Mouse (Mus musculus) embryonic facial prominence, embryonic 12.5 days (tissue): ENCODE measurements around the gene Dpf3. TPM values are rescaled to one million over a fixed set of nuclear protein-coding genes. Genes with fewer than 3 reads are reported as not detected.

Source experiments
- ATAC-seq: fragments of 200-750 bp; cut with Nextera tagmentation; 2 replicates; pipeline ENCODE4 v1.8.0; 2017; ENCODE audit not compliant: insufficient number of reproducible peaks, insufficient read depth, low FRiP score, low TSS enrichment
- H3K27ac ChIP-seq: fragments of 300-500 bp; sonication (generic); 2 replicates; pipeline ENCODE4 v1.5.1; 2016; ENCODE audit warnings: mild to moderate bottlenecking
- H3K27me3 ChIP-seq: fragments of 300-500 bp; sonication (generic); 2 replicates; pipeline ENCODE4 v1.6.1; 2016; ENCODE audit warnings: mild to moderate bottlenecking, moderate library complexity
- H3K36me3 ChIP-seq: fragments of 300-500 bp; sonication (generic); 2 replicates; pipeline ENCODE4 v1.6.1; 2016; ENCODE audit warnings: mild to moderate bottlenecking
- H3K4me1 ChIP-seq: fragments of 300-500 bp; sonication (generic); 2 replicates; pipeline ENCODE4 v1.6.1; 2016
- H3K4me2 ChIP-seq: fragments of 300-500 bp; sonication (generic); replicated peaks from 2 replicates; pipeline ENCODE4 v1.6.1; 2016; ENCODE audit warnings: mild to moderate bottlenecking, moderate library complexity
- H3K4me3 ChIP-seq: fragments of 300-500 bp; sonication (generic); 2 replicates; pipeline ENCODE4 v1.5.1; 2016; ENCODE audit warnings: mild to moderate bottlenecking
- H3K9ac ChIP-seq: fragments of 300-500 bp; sonication (generic); 2 replicates; pipeline ENCODE4 v1.6.1; 2016; ENCODE audit warnings: mild to moderate bottlenecking, moderate library complexity
- H3K9me3 ChIP-seq: fragments of 300-500 bp; sonication (generic); 2 replicates; pipeline ENCODE4 v1.6.1; 2016; ENCODE audit warnings: mild to moderate bottlenecking, moderate library complexity
- WGBS: fragments of 180-500 bp; shearing (Covaris S2); methylation state at CpG from one replicate; pipeline ENCODE4 v1.1.7; 2016; 5-methylcytosine and 5-hydroxymethylcytosine counted together
- polyA plus RNA-seq: library from polyadenylated mRNA; unstranded; fragments of >200 nt; fragmentation: Nextera tagmentation; extraction: Ambion mirVana; gene quantifications from 2 replicates; pipeline ENCODE4 v1.2.1, GENCODE M21; 2016

Gene Dpf3
- polyA plus RNA-seq, 1 experiment from 2014 or later, result 4.2 TPM

GRCm38 (mm10) chr12:83302320-83303153 lies 185.0 kb downstream of the Dpf3 start:
- Histone ChIP-seq H3K36me3 (no peaks in the 10 kb centered on the region), H3K9me3 (no peaks in the 10 kb centered on the region), H3K4me3 (0 out of 2 replicates have a peak overlapping the region, but pooled peaks have one; percentile 1), H3K27me3 (no peaks in the 10 kb centered on the region), H3K4me1 (peaks cover 19% of the 10 kb centered on the region), H3K27ac (no peak overlapping the region), H3K9ac (no peak overlapping the region; the same call in 1 of the 2 replicates), H3K4me2 (peak overlapping the region; percentile 18; the same call in 1 of the 2 replicates)
- peak; percentile 48; the same call in 1 of the 2 replicates for ATAC-seq
- 17% methylated on average over 18 of the region's 18 CpGs for WGBS

GRCm38 (mm10) chr12:83301616-83302319 lies 185.7 kb downstream of the Dpf3 start:
- Histone ChIP-seq H3K27me3 (no peaks in the 10 kb centered on the region), H3K9ac (no peak overlapping the region), H3K4me1 (peaks cover 19% of the 10 kb centered on the region), H3K9me3 (no peaks in the 10 kb centered on the region), H3K36me3 (no peaks in the 10 kb centered on the region), H3K4me2 (no peak overlapping the region), H3K27ac (no peak overlapping the region), H3K4me3 (no peak overlapping the region)
- ATAC-seq, result peak; percentile 24; the same call in 1 of the 2 replicates
- 58% methylated on average over 18 of the region's 18 CpGs for WGBS

- Histone ChIP-seq H3K36me3 (no peaks in the 10 kb centered on the region), H3K27ac (no peak overlapping the region), H3K4me2 (no peak overlapping the region), H3K4me3 (no peak overlapping the region), H3K27me3 (no peaks in the 10 kb centered on the region), H3K4me1 (peaks cover 19% of the 10 kb centered on the region), H3K9ac (no peak overlapping the region), H3K9me3 (no peaks in the 10 kb centered on the region)
- WGBS, result 78% methylated on average over 5 of the region's 5 CpGs
- no peak for ATAC-seq
Observed at GRCm38 (mm10) chr12:83298358-83298757, 189.2 kb downstream of the Dpf3 start.

- H3K4me2 ChIP-seq, result no peak overlapping the region
- no peak overlapping the region for H3K4me3 ChIP-seq
- 0 out of 2 replicates have a peak, but pooled peaks cover 4% of the 10 kb centered on the region for H3K4me1 ChIP-seq
- no peak for ATAC-seq
- H3K27me3 ChIP-seq, result no peaks in the 10 kb centered on the region
- H3K9ac ChIP-seq, result no peak overlapping the region
- no peak overlapping the region for H3K27ac ChIP-seq
- no peaks in the 10 kb centered on the region for H3K9me3 ChIP-seq
- no peaks in the 10 kb centered on the region for H3K36me3 ChIP-seq
- WGBS, result 66% methylated on average over 8 of the region's 8 CpGs
Observed at GRCm38 (mm10) chr12:83295031-83295430, 192.5 kb downstream of the Dpf3 start.

GRCm38 (mm10) chr12:83291915-83292314 lies 195.6 kb downstream of the Dpf3 start:
- no peak overlapping the region for H3K9ac ChIP-seq
- H3K4me2 ChIP-seq, result no peak overlapping the region
- H3K27ac ChIP-seq, result no peak overlapping the region
- no peak overlapping the region for H3K4me3 ChIP-seq
- no peaks in the 10 kb centered on the region for H3K27me3 ChIP-seq
- no peaks in the 10 kb centered on the region for H3K9me3 ChIP-seq
- no peak for ATAC-seq
- WGBS, result 76% methylated on average over 5 of the region's 5 CpGs
- H3K36me3 ChIP-seq, result no peaks in the 10 kb centered on the region
- H3K4me1 ChIP-seq, result no peaks in the 10 kb centered on the region

- H3K27ac ChIP-seq, result no peak overlapping the region
- no peak for ATAC-seq
Observed at GRCm38 (mm10) chr12:83286496-83287492, 200.7 kb downstream of the Dpf3 start.

GRCm38 (mm10) chr12:83283591-83284320 lies 203.8 kb downstream of the Dpf3 start:
- Histone ChIP-seq H3K9me3 (no peaks in the 10 kb centered on the region), H3K4me2 (no peak overlapping the region), H3K36me3 (no peaks in the 10 kb centered on the region), H3K9ac (no peak overlapping the region), H3K4me3 (no peak overlapping the region), H3K4me1 (no peaks in the 10 kb centered on the region; the same call in 1 of the 2 replicates), H3K27ac (no peak overlapping the region), H3K27me3 (no peaks in the 10 kb centered on the region)
- WGBS, result 85% methylated on average over 6 of the region's 6 CpGs
- no peak for ATAC-seq

More at GRCm38 (mm10) chr12:83286496-83287492, 200.7 kb downstream of the Dpf3 start:
- Histone ChIP-seq H3K27me3 (no peaks in the 10 kb centered on the region), H3K9me3 (no peaks in the 10 kb centered on the region), H3K36me3 (no peaks in the 10 kb centered on the region), H3K4me2 (no peak overlapping the region), H3K4me3 (no peak overlapping the region), H3K4me1 (no peaks in the 10 kb centered on the region; the same call in 1 of the 2 replicates), H3K9ac (no peak overlapping the region)
- 61% methylated on average over 17 of the region's 17 CpGs for WGBS

GRCm38 (mm10) chr12:83277537-83278441 lies 209.7 kb downstream of the Dpf3 start:
- no peaks in the 10 kb centered on the region for H3K36me3 ChIP-seq
- H3K4me3 ChIP-seq, result no peak overlapping the region
- no peaks in the 10 kb centered on the region; the same call in 1 of the 2 replicates for H3K27me3 ChIP-seq
- 71% methylated on average over 11 of the region's 11 CpGs for WGBS
- no peak overlapping the region for H3K9ac ChIP-seq
- peaks cover 5% of the 10 kb centered on the region; the same call in 1 of the 2 replicates for H3K4me1 ChIP-seq
- H3K4me2 ChIP-seq, result no peak overlapping the region
- no peak for ATAC-seq
- H3K9me3 ChIP-seq, result no peaks in the 10 kb centered on the region
- H3K27ac ChIP-seq, result no peak overlapping the region

GRCm38 (mm10) chr12:83271215-83271614 lies 216.3 kb downstream of the Dpf3 start:
- no peak overlapping the region for H3K4me2 ChIP-seq
- no peaks in the 10 kb centered on the region for H3K4me1 ChIP-seq
- H3K36me3 ChIP-seq, result no peaks in the 10 kb centered on the region
- WGBS, result 89% methylated on average over 3 of the region's 3 CpGs
- H3K4me3 ChIP-seq, result no peak overlapping the region
- H3K27ac ChIP-seq, result no peak overlapping the region
- ATAC-seq, result no peak
- no peaks in the 10 kb centered on the region for H3K27me3 ChIP-seq
- no peak overlapping the region for H3K9ac ChIP-seq
- no peaks in the 10 kb centered on the region for H3K9me3 ChIP-seq

- H3K27ac ChIP-seq, result no peak overlapping the region
- no peak for ATAC-seq
- no peaks in the 10 kb centered on the region for H3K4me1 ChIP-seq
- no peak overlapping the region for H3K4me2 ChIP-seq
- no peak overlapping the region for H3K9ac ChIP-seq
- 58% methylated on average over 11 of the region's 11 CpGs for WGBS
- no peaks in the 10 kb centered on the region for H3K27me3 ChIP-seq
- no peaks in the 10 kb centered on the region for H3K9me3 ChIP-seq
- H3K4me3 ChIP-seq, result no peak overlapping the region
- H3K36me3 ChIP-seq, result no peaks in the 10 kb centered on the region
Observed at GRCm38 (mm10) chr12:83268504-83268922, 219.0 kb downstream of the Dpf3 start.
